Mouse (Mus musculus) MEL (cell line): ENCODE results near the gene A030005K14Rik. TPM values are rescaled to one million over a fixed set of nuclear protein-coding genes. Genes with fewer than 3 reads are reported as not detected.

Source experiments
- DNase-seq: peaks from one replicate; pipeline ENCODE4 v3.0.0; 2011; ENCODE audit warnings: low read depth, low spot score
- H3K27ac ChIP-seq: 2 replicates; pipeline ENCODE4 v1.5.1; 2012; ENCODE audit warnings: low read depth, mild to moderate bottlenecking, control low read depth, low read length, moderate library complexity; ENCODE audit not compliant: control insufficient read depth
- H3K27me3 ChIP-seq, 2 experiments: fragments of 150-350 bp in 1 of 2; sonication (generic) in 1 of 2; 2 replicates each; pipeline ENCODE4 v1.6.1; 2012; ENCODE audit warnings: low read length in 2 of 2, mild to moderate bottlenecking in 2 of 2, improper control_type of control experiment in 1 of 2, moderate library complexity in 1 of 2; ENCODE audit not compliant: insufficient read depth in 2 of 2, control insufficient read depth in 1 of 2
- H3K36me3 ChIP-seq, 2 experiments: 2 replicates each; pipeline ENCODE4 v1.6.1; 2012 to 2014; ENCODE audit warnings: low read length in 2 of 2, improper control_type of control experiment in 1 of 2, inconsistent platforms in 1 of 2, mild to moderate bottlenecking in 1 of 2; ENCODE audit not compliant: insufficient read depth in 2 of 2, control insufficient read depth in 1 of 2
- H3K4me1 ChIP-seq, 2 experiments: fragments of 150-350 bp in 1 of 2; sonication (generic) in 1 of 2; 2 replicates each; pipeline ENCODE4 v1.6.1; 2012; ENCODE audit warnings: low read length in 2 of 2, improper control_type of control experiment in 1 of 2, mild to moderate bottlenecking in 1 of 2; ENCODE audit not compliant: insufficient read depth in 2 of 2, control insufficient read depth in 1 of 2
- H3K4me3 ChIP-seq, 2 experiments: fragments of 150-350 bp in 1 of 2; sonication (generic) in 1 of 2; 2 replicates each; pipeline ENCODE4 v1.5.1; 2012; ENCODE audit warnings: low read depth in 2 of 2, low read length in 2 of 2, mild to moderate bottlenecking in 2 of 2, moderate library complexity in 2 of 2, control low read depth in 1 of 2, improper control_type of control experiment in 1 of 2; ENCODE audit not compliant: control insufficient read depth in 1 of 2, insufficient read depth in 1 of 2
- H3K79me2 ChIP-seq: 2 replicates; pipeline ENCODE4 v1.6.1; 2012; ENCODE audit warnings: mild to moderate bottlenecking, low read length, moderate library complexity; ENCODE audit not compliant: control insufficient read depth, poor library complexity, insufficient read depth
- H3K9ac ChIP-seq: 2 replicates; pipeline ENCODE4 v1.6.1; 2012; ENCODE audit warnings: low read depth, mild to moderate bottlenecking, control low read depth, low read length, moderate library complexity; ENCODE audit not compliant: control insufficient read depth, poor library complexity, severe bottlenecking
- H3K9me3 ChIP-seq: fragments of 150-350 bp; sonication (generic); replicated peaks from 2 replicates; pipeline ENCODE4 v1.6.1; 2012; ENCODE audit warnings: mild to moderate bottlenecking, low read length, improper control_type of control experiment, moderate library complexity; ENCODE audit not compliant: insufficient read depth
- ELF1 ChIP-seq: IDR thresholded peaks from 2 replicates; pipeline ENCODE4 v1.6.1; 2014; ENCODE audit warnings: low read depth, mild to moderate bottlenecking, inconsistent platforms, low read length, improper control_type of control experiment, moderate library complexity
- EP300 ChIP-seq, 2 experiments: IDR thresholded peaks; 2 replicates each; pipeline ENCODE4 v1.6.1; 2011; ENCODE audit warnings: improper control_type of control experiment in 2 of 2, low read length in 2 of 2, low read depth in 1 of 2, mild to moderate bottlenecking in 1 of 2
- ETS1 ChIP-seq: IDR thresholded peaks from 2 replicates; pipeline ENCODE4 v1.6.1; 2012; ENCODE audit warnings: low read depth, mild to moderate bottlenecking, inconsistent platforms, low read length, improper control_type of control experiment, moderate library complexity
- HCFC1 ChIP-seq: IDR thresholded peaks from 2 replicates; pipeline ENCODE4 v1.6.1; 2012; ENCODE audit warnings: low read depth, mild to moderate bottlenecking, inconsistent platforms, low read length, improper control_type of control experiment, moderate library complexity
- KAT2A ChIP-seq: conservative IDR thresholded peaks from 2 replicates; pipeline ENCODE4 v1.6.1; 2012; ENCODE audit warnings: low read depth, low read length, improper control_type of control experiment, inconsistent platforms
- MAFK ChIP-seq: IDR thresholded peaks from 2 replicates; pipeline ENCODE4 v1.6.1; 2011; ENCODE audit warnings: low read depth, mild to moderate bottlenecking, low read length, improper control_type of control experiment, borderline replicate concordance
- MXI1 ChIP-seq: IDR thresholded peaks from 2 replicates; pipeline ENCODE4 v1.6.1; 2011; ENCODE audit warnings: mild to moderate bottlenecking, low read depth, low read length, improper control_type of control experiment
- MYC ChIP-seq: IDR thresholded peaks from 2 replicates; pipeline ENCODE4 v1.6.1; 2011; ENCODE audit warnings: low read depth, mild to moderate bottlenecking, low read length, improper control_type of control experiment, moderate library complexity
- NELFE ChIP-seq: IDR thresholded peaks from 2 replicates; pipeline ENCODE4 v1.6.1; 2011; ENCODE audit warnings: low read depth, low read length, improper control_type of control experiment
- NRF1 ChIP-seq: IDR thresholded peaks from 2 replicates; pipeline ENCODE4 v1.6.1; 2014; ENCODE audit warnings: low read depth, mild to moderate bottlenecking, inconsistent platforms, low read length, improper control_type of control experiment, moderate library complexity; ENCODE audit not compliant: poor library complexity, insufficient read depth, severe bottlenecking
- POLR2A ChIP-seq, 2 experiments: IDR thresholded peaks; 2 replicates each; pipeline ENCODE4 v1.6.1; 2011 to 2012; ENCODE audit warnings: low read length in 2 of 2, mild to moderate bottlenecking in 2 of 2, control low read depth in 1 of 2, improper control_type of control experiment in 1 of 2, low read depth in 1 of 2, moderate library complexity in 1 of 2; ENCODE audit not compliant: control insufficient read depth in 1 of 2, insufficient read depth in 1 of 2, poor library complexity in 1 of 2
- POLR2AphosphoS2 ChIP-seq: IDR thresholded peaks from 2 replicates; pipeline ENCODE4 v1.6.1; 2011; ENCODE audit warnings: low read length, improper control_type of control experiment
- SIN3A ChIP-seq: IDR thresholded peaks from 2 replicates; pipeline ENCODE4 v1.6.1; 2012; ENCODE audit warnings: low read length, improper control_type of control experiment, inconsistent platforms
- TAL1 ChIP-seq: IDR thresholded peaks from 2 replicates; pipeline ENCODE4 v1.6.1; 2012; ENCODE audit warnings: mild to moderate bottlenecking, inconsistent platforms, low read length, moderate library complexity, mixed read lengths
- USF2 ChIP-seq, 2 experiments: IDR thresholded peaks; 2 replicates each; pipeline ENCODE4 v1.6.1; 2011 to 2012; ENCODE audit warnings: improper control_type of control experiment in 2 of 2, low read length in 2 of 2, borderline replicate concordance in 1 of 2, inconsistent platforms in 1 of 2, low read depth in 1 of 2, mild to moderate bottlenecking in 1 of 2; ENCODE audit not compliant: insufficient read depth in 1 of 2
- ZC3H11A ChIP-seq: IDR thresholded peaks from 2 replicates; pipeline ENCODE4 v1.6.1; 2012; ENCODE audit warnings: low read depth, mild to moderate bottlenecking, inconsistent platforms, low read length, improper control_type of control experiment
- ZMIZ1 ChIP-seq: IDR thresholded peaks from 2 replicates; pipeline ENCODE4 v1.6.1; 2012; ENCODE audit warnings: low read depth, mild to moderate bottlenecking, inconsistent platforms, low read length, improper control_type of control experiment, moderate library complexity
- ZNF384 ChIP-seq: IDR thresholded peaks from 2 replicates; pipeline ENCODE4 v1.6.1; 2012; ENCODE audit warnings: low read depth, mild to moderate bottlenecking, inconsistent platforms, low read length, improper control_type of control experiment
- polyA plus RNA-seq, 2 experiments: library from polyadenylated mRNA; stranded (reverse) in 1 of 2; unstranded in 1 of 2; fragments of >175 nt in 1 of 2; fragments of >200 nt in 1 of 2; gene quantifications; 2 replicates each; pipeline versions ENCODE4 v1.2.1 to v1.2.4; 2012; ENCODE audit warnings: low replicate concordance in 2 of 2, low read depth in 1 of 2; ENCODE audit not compliant: insufficient read length in 2 of 2, insufficient read depth in 1 of 2, missing spikeins in 1 of 2
- total RNA-seq: library from RNA; depleted of rRNA; stranded (reverse); fragments of 300-350 nt; gene quantifications from 2 replicates; pipeline ENCODE4 v1.2.3, GENCODE M21; 2012

A030005K14Rik gene
- total and polyA plus RNA-seq, 3 experiments: not detected

DNA sequence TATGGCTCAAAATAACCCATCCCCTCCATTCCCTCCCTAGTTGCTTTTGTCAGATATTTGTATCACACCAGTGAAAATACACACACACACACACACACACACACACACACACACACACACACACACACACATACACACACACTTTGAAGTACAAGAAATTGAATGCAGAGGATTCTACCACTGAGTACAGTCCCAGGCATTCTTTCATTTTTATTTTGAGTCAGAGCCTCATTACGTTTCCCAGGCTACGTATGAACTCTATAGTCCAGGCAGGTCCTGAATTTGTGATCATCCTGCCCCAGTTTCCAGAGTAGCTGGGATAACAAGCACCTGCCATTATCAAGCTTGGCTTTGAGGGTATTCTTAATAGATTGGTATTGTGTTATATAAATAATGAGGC, 40.0 kb upstream of the A030005K14Rik start:
- H3K27me3 ChIP-seq: no peaks in the 10 kb centered on the region
- H3K4me1 ChIP-seq: no peaks in the 10 kb centered on the region
- no peak overlapping the region for H3K27ac ChIP-seq
- DNase-seq: no peak
- no peaks in the 10 kb centered on the region for H3K9me3 ChIP-seq
- H3K4me3 ChIP-seq: no peak overlapping the region
- no peaks in the 10 kb centered on the region for H3K36me3 ChIP-seq
- no peaks in the 10 kb centered on the region for H3K79me2 ChIP-seq
- TF ChIP-seq ELF1: no peak
- TF ChIP-seq, all 39 proteins: peak for 0
- no peak overlapping the region for H3K9ac ChIP-seq

DNA sequence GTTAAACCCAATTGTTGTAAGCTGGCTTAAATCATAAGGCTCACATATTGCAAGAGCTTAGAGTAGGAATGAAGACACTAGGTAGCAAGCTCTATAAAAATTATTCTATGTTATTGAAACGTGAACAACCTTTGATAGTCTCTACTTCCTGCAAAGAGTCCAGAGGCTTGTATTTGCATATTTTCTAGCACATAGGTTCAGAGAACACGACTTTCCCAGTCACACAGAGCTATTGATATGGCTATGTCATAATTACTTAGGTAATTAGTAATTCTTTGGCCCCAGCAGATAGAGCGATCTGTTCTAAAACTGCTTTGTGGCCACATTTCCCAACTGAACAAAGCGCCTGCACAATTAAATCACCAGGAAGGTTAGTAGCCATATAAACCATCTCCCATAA, 37.8 kb upstream of the A030005K14Rik start:
- Histone ChIP-seq H3K79me2 (no peaks in the 10 kb centered on the region), H3K9me3 (no peaks in the 10 kb centered on the region), H3K36me3 (no peaks in the 10 kb centered on the region), H3K27ac (no peak overlapping the region), H3K4me1 (no peaks in the 10 kb centered on the region), H3K9ac (no peak overlapping the region), H3K27me3 (no peaks in the 10 kb centered on the region), H3K4me3 (no peak overlapping the region)
- no peak for DNase-seq
- TF ChIP-seq NRF1: no peak
- no peak for TF ChIP-seq ETS1
- no peak for TF ChIP-seq MAFK
- no peak for TF ChIP-seq MXI1
- no peak for TF ChIP-seq MYC
- no peak for TF ChIP-seq ELF1
- no peak for TF ChIP-seq POLR2AphosphoS2
- no peak for TF ChIP-seq HCFC1
- no peak for TF ChIP-seq EP300 (IDR thresholded peaks at IDR 0.05; ENCODE audit: low read depth in 1 of 2, low read length in 2 of 2)
- TF ChIP-seq ZNF384: no peak
- no peak for TF ChIP-seq ZMIZ1
- no peak for TF ChIP-seq ZC3H11A
- no peak for TF ChIP-seq USF2 (IDR thresholded peaks at IDR 0.05; ENCODE audit: borderline replicate concordance in 1 of 2, insufficient read depth in 1 of 2, low read depth in 1 of 2, low read length in 2 of 2)
- no peak for TF ChIP-seq TAL1
- no peak for TF ChIP-seq NELFE
- TF ChIP-seq POLR2A (IDR thresholded peaks at IDR 0.05; ENCODE audit: control insufficient read depth in 1 of 2, insufficient read depth in 1 of 2, low read depth in 1 of 2, low read length in 2 of 2, poor library complexity in 1 of 2): no peak
- TF ChIP-seq KAT2A: no peak
- TF ChIP-seq SIN3A: no peak
